ENCODE assay signal across 25 mouse cellular contexts in genomic region chr10:21269920-21270319, GRCm38 (mm10). TPM values are rescaled to one million over a fixed set of nuclear protein-coding genes. Genes with fewer than 3 reads are reported as not detected.
DNase-seq lines count a peak whose midpoint lies in the region; ATAC-seq and TF ChIP-seq lines count a peak whose summit lies in the region.
"Had no signal": no experiment of that assay in that cellular context is flagged by ENCODE, and none has a peak within 500 bp of the region (broad histone marks: within the 10 kb centered on the region; RNA-seq: fewer than 3 reads in every experiment).

No protein-coding gene starts in this region.

- ATAC-seq in liver, embryonic 13.5 days (ENCODE audit: low read depth): no peak
- ATAC-seq in liver, embryonic 11.5 days (replicated peaks; ENCODE audit: low FRiP score): no peak
- ATAC-seq in liver, embryonic 15.5 days (ENCODE audit: insufficient read depth): no peak
- ATAC-seq: activated CD4-positive, CD25-positive, alpha-beta regulatory T cell, adult 4 months; forebrain, embryonic 14.5 days; forebrain, embryonic 16.5 days; Patski had no signal

- TF ChIP-seq RAD21 in MEL (IDR thresholded peaks at IDR 0.05; ENCODE audit: low read depth, low read length): no peak

- H3K4me2 ChIP-seq in liver, embryonic 13.5 days: no peak overlapping the region
- H3K4me2 ChIP-seq in liver, embryonic 11.5 days: no peak overlapping the region
- H3K4me2 ChIP-seq in liver, embryonic 15.5 days: no peak overlapping the region
- H3K4me2 ChIP-seq: embryonic facial prominence, embryonic 13.5 days; embryonic facial prominence, embryonic 15.5 days; forebrain, embryonic 12.5 days had no signal

- no peaks in the 10 kb centered on the region for H3K27me3 ChIP-seq in liver, embryonic 13.5 days
- no peaks in the 10 kb centered on the region for H3K27me3 ChIP-seq in liver, embryonic 11.5 days (replicated peaks; ENCODE audit: control insufficient read depth, insufficient read depth, low read length)
- H3K27me3 ChIP-seq in MEL (ENCODE audit: control insufficient read depth in 1 of 2, insufficient read depth in 2 of 2, low read length in 2 of 2): no peaks in the 10 kb centered on the region
- H3K27me3 ChIP-seq in liver, embryonic 15.5 days: no peaks in the 10 kb centered on the region
- H3K27me3 ChIP-seq: embryonic facial prominence, embryonic 13.5 days; embryonic facial prominence, embryonic 15.5 days; forebrain, embryonic 12.5 days had no signal

- no peak overlapping the region for H3K9ac ChIP-seq in liver, embryonic 13.5 days
- no peak overlapping the region for H3K9ac ChIP-seq in liver, embryonic 11.5 days (ENCODE audit: low read depth, low read length)
- no peak overlapping the region for H3K9ac ChIP-seq in MEL (ENCODE audit: control insufficient read depth, low read depth, low read length, poor library complexity, severe bottlenecking)
- no peak overlapping the region for H3K9ac ChIP-seq in liver, embryonic 15.5 days
- H3K9ac ChIP-seq: embryonic facial prominence, embryonic 13.5 days; embryonic facial prominence, embryonic 15.5 days; forebrain, embryonic 12.5 days had no signal

- H3K9me3 ChIP-seq in liver, embryonic 13.5 days (replicated peaks): no peaks in the 10 kb centered on the region
- H3K9me3 ChIP-seq in liver, embryonic 11.5 days (ENCODE audit: control insufficient read depth, low read length): no peaks in the 10 kb centered on the region
- no peaks in the 10 kb centered on the region for H3K9me3 ChIP-seq in MEL (replicated peaks; ENCODE audit: insufficient read depth, low read length)
- H3K9me3 ChIP-seq in liver, embryonic 15.5 days (replicated peaks): no peaks in the 10 kb centered on the region
- H3K9me3 ChIP-seq: embryonic facial prominence, embryonic 13.5 days; embryonic facial prominence, embryonic 15.5 days; forebrain, embryonic 10.5 days; forebrain, embryonic 12.5 days had no signal

- H3K36me3 ChIP-seq in liver, embryonic 13.5 days: no peaks in the 10 kb centered on the region
- no peaks in the 10 kb centered on the region for H3K36me3 ChIP-seq in liver, embryonic 11.5 days (ENCODE audit: control insufficient read depth, insufficient read depth, low read length)
- peaks cover 0 to 63% of the 10 kb centered on the region in 2 experiments; a peak in 2 of 4 replicates for H3K36me3 ChIP-seq in MEL (ENCODE audit: control insufficient read depth in 1 of 2, insufficient read depth in 2 of 2, low read length in 2 of 2)
- H3K36me3 ChIP-seq in liver, embryonic 15.5 days (replicated peaks): no peaks in the 10 kb centered on the region
- H3K36me3 ChIP-seq: embryonic facial prominence, embryonic 13.5 days; embryonic facial prominence, embryonic 15.5 days; forebrain, embryonic 10.5 days; forebrain, embryonic 12.5 days had no signal

- H3K27ac ChIP-seq in liver, embryonic 13.5 days: peak overlapping the region; percentile 95
- H3K27ac ChIP-seq in liver, embryonic 11.5 days (ENCODE audit: low read depth, low read length): no peak overlapping the region
- no peak overlapping the region for H3K27ac ChIP-seq in MEL (ENCODE audit: control insufficient read depth, low read depth, low read length)
- peak overlapping the region; percentile 87 for H3K27ac ChIP-seq in liver, embryonic 15.5 days (replicated peaks)
- H3K27ac ChIP-seq: embryonic facial prominence, embryonic 13.5 days; embryonic facial prominence, embryonic 15.5 days; forebrain, embryonic 10.5 days; forebrain, embryonic 12.5 days had no signal

- no peak for TF ChIP-seq EP300 in MEL (IDR thresholded peaks at IDR 0.05; ENCODE audit: low read depth in 1 of 2, low read length in 2 of 2)

- WGBS in liver, embryonic 13.5 days (ENCODE audit: insufficient replicate concordance): 50% methylated on average over 2 of the region's 2 CpGs
- WGBS in liver, embryonic 11.5 days: 77% methylated on average over 2 of the region's 2 CpGs
- WGBS in liver, embryonic 15.5 days (ENCODE audit: insufficient replicate concordance): 63% methylated on average over 2 of the region's 2 CpGs

- peaks cover 85% of the 10 kb centered on the region for H3K4me1 ChIP-seq in liver, embryonic 13.5 days (replicated peaks)
- H3K4me1 ChIP-seq in liver, embryonic 11.5 days (replicated peaks; ENCODE audit: control insufficient read depth, insufficient read depth, low read length): peaks cover 31% of the 10 kb centered on the region
- H3K4me1 ChIP-seq in MEL (ENCODE audit: control insufficient read depth in 1 of 2, insufficient read depth in 2 of 2, low read length in 2 of 2): peaks cover 43 to 55% of the 10 kb centered on the region in 2 experiments
- H3K4me1 ChIP-seq in liver, embryonic 15.5 days (replicated peaks): peaks cover 74% of the 10 kb centered on the region
- H3K4me1 ChIP-seq: embryonic facial prominence, embryonic 13.5 days; embryonic facial prominence, embryonic 15.5 days; forebrain, embryonic 10.5 days; forebrain, embryonic 12.5 days had no signal

- DNase-seq in liver, embryonic 13.5 days: no peak
- no peak for DNase-seq in liver, embryonic 11.5 days (ENCODE audit: low spot score)
- DNase-seq in MEL (ENCODE audit: low read depth, low spot score): peak; percentile 18
- DNase-seq in c-Kit-positive CD71-positive TER-119-positive erythroid progenitor cells, embryonic 14.5 days (ENCODE audit: low spot score): no peak
- DNase-seq in spleen, postnatal 4 days (ENCODE audit: low spot score in 2 of 2): no peak
- DNase-seq: adrenal gland, adult 8-10 months; adrenal gland, postnatal 14 days; adrenal gland, postnatal 36 days; cerebellum, adult 11 months; cerebellum, adult 18-20 months; cerebellum, adult 8-10 months; cerebellum, adult 9-11 months; cerebellum, postnatal 14 days; cerebellum, postnatal 36 days; embryo, embryonic 11 days had no signal

- no peaks in the 10 kb centered on the region for H3K79me2 ChIP-seq in MEL (ENCODE audit: control insufficient read depth, insufficient read depth, low read length, poor library complexity)

- no peak overlapping the region for H3K4me3 ChIP-seq in liver, embryonic 13.5 days (replicated peaks)
- no peak overlapping the region for H3K4me3 ChIP-seq in liver, embryonic 11.5 days (ENCODE audit: low read depth, low read length)
- H3K4me3 ChIP-seq in MEL (ENCODE audit: control insufficient read depth in 1 of 2, insufficient read depth in 1 of 2, low read depth in 2 of 2, low read length in 2 of 2): no peak overlapping the region
- no peak overlapping the region for H3K4me3 ChIP-seq in liver, embryonic 15.5 days (replicated peaks)
- H3K4me3 ChIP-seq: embryonic facial prominence, embryonic 13.5 days; embryonic facial prominence, embryonic 15.5 days; erythroblast, embryonic 14.5 days; forebrain, embryonic 10.5 days; forebrain, embryonic 12.5 days had no signal

- no peak for TF ChIP-seq POLR2A in MEL (IDR thresholded peaks at IDR 0.05; ENCODE audit: control insufficient read depth in 1 of 2, insufficient read depth in 1 of 2, low read depth in 1 of 2, low read length in 2 of 2, poor library complexity in 1 of 2)

- no peak for TF ChIP-seq CTCF in MEL (IDR thresholded peaks at IDR 0.05 in 2 of 3, conservative IDR thresholded peaks at IDR 0.05 in 1 of 3; ENCODE audit: control insufficient read depth in 1 of 3, insufficient read depth in 1 of 3, low read depth in 2 of 3, low read length in 3 of 3, poor library complexity in 1 of 3, severe bottlenecking in 1 of 3)

TF ChIP-seq in MEL, 35 proteins besides CTCF, POLR2A, EP300 and RAD21:
- TF ChIP-seq KAT2A (conservative IDR thresholded peaks at IDR 0.05; ENCODE audit: low read depth, low read length) (no peak), ELF1 (IDR thresholded peaks at IDR 0.05; ENCODE audit: low read depth, low read length) (no peak), RCOR1 (IDR thresholded peaks at IDR 0.05; ENCODE audit: low read depth, low read length) (no peak), MYC (IDR thresholded peaks at IDR 0.05; ENCODE audit: low read depth, low read length) (no peak), ZC3H11A (IDR thresholded peaks at IDR 0.05; ENCODE audit: low read depth, low read length) (no peak), TBP (IDR thresholded peaks at IDR 0.05; ENCODE audit: low read depth, low read length) (peak; percentile 93), MAFK (IDR thresholded peaks at IDR 0.05; ENCODE audit: borderline replicate concordance, low read depth, low read length) (peak; percentile 38; the same call in 1 of the 2 replicates)

RNA-seq across cellular contexts. Expression of gene Hbs1l, which starts 25.9 kb away (rescaled TPM):
- 67.3 and 81.0 TPM in 2 replicates for polyA plus RNA-seq in liver, embryonic 13.5 days (2015; fragmentation: Nextera tagmentation; extraction: Ambion mirVana)
- 107 and 127 TPM in 2 replicates for polyA plus RNA-seq in liver, embryonic 11.5 days (2014; fragmentation: Nextera tagmentation; extraction: Ambion mirVana)
- 115 and 133 TPM in 2 replicates for total RNA-seq in MEL (2012; rRNA removed)
- 100 to 1,000 TPM in 1 of 2 experiments, not detected in 1; 103 TPM for polyA plus RNA-seq in MEL (2012; ENCODE audit: insufficient read depth in 1 of 2, insufficient read length in 2 of 2, low read depth in 1 of 2, low replicate concordance in 2 of 2, missing spikeins in 1 of 2)
- 56.8 and 56.9 TPM in 2 replicates for polyA plus RNA-seq in liver, embryonic 15.5 days (2015; fragmentation: Nextera tagmentation; extraction: Ambion mirVana)

Comparison
In these comparisons a context has a peak if more than half of its experiments do, and no peak if none do; other contexts are left out.
1. H3K27ac ChIP-seq: peak in liver, embryonic 13.5 days (single experiment) and liver, embryonic 15.5 days (single experiment); none in liver, embryonic 11.5 days (single experiment) and MEL (single experiment).